Mouse (Mus musculus) ZHBTc4 (cell line): Measurements from ENCODE around the gene Pecam1.
A peak's percentile ranks its signal among the peaks of the same experiment; 100 is the strongest.
"Not testable (repeated sequence)": the region's sequence is repeated elsewhere in the genome, so short reads cannot be mapped to it uniquely, and the experiment has no call there.

Experiments
- DNase-seq: peaks from one replicate; pipeline ENCODE4 v3.0.0-alpha.2; 2011; ENCODE audit warnings: low read depth, low spot score

The Pecam1 gene

DNA sequence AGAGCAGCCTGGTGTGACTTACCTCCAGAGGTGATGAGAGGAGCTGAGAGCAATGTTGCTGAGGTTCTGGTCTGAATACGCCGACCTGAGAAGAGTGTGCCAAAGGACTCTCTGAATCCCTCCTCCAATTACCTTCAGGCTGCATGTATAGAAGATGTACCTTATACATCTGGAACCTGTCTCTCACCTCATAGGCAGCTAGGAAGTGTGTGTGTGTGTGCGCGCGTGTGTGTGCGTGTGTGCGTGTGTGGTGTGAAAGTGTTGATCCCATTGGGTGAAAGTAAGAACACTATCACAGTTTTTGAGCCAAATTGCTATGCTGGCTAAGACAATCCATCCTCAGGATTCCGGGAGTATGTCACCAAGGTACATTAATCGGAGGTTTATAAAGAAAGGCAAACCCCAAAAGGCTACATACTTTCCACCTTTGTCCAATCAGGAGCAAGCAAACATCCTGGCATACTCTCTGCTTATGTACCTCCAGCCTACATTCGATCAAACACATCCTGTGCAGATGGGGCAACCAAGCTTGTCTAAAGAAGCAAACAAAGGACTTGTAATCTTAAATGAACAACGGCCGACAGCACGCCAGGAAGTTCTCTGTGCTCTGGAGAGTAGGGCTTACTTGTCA lies at the start of gene Pecam1:
Gene Pecam1 (minus strand): TSS at position 508 of the 631 bp plus-strand sequence.
- no peak for DNase-seq

DNA sequence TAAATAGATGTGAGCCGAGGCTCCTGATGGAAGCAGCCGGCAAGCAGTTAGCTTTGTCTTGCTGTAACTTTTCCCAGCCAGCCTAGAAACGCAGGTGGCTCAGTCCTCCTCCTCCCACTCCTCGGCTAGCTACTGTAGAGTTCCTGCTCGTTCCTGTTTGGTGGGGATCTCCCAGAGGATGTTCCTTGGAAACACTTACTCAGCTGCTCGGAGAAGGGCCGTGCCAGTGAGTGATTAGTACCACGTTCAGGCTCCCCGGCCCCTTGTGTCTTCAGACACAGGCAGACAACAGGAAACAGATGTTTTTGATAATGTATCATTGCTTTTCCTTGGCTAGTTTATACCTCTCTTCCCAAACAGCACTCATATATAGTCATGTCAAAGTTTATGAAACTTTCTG lies 45.3 kb upstream of the Pecam1 start:
- DNase-seq, result no peak

DNA sequence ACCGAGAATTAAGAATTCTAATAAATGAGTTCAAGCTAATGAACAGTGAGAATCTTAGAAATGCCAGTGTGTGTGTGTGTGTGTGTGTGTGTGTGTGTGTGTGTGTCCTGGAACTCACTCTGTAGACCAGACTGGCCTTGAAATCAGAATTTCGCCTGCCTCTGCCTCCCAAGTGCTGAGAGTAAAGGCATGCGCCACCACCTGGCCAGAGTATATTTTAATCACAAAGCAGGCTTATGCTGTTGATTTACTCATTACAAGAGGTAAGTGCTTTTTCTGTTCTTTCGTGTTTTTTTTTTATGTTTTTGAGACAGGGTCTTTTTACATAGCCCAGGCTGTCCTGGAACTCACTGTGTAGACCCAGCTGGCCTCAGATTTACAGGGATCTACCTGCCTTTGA lies 43.4 kb upstream of the Pecam1 start:
- DNase-seq, result no peak

DNA sequence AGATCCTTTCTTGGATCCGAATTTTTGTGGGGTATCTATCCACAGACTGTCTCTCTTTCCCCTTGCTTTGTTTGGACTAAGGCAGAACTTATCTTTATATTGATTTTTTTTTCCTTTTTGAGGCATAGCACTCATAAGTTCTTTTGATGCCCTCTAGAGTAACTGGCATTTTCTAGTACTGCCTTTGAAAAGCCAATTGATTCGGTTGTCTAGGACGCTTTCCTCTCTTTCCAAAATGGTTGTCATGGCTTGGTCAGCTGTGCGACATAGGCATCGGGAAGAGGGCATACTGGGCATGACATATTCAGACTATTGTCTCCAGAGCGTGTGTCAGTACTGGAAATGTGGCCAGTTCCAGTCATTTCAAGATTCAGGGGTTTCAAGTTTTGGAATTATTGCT lies 39.2 kb upstream of the Pecam1 start:
- DNase-seq, result no peak

DNA sequence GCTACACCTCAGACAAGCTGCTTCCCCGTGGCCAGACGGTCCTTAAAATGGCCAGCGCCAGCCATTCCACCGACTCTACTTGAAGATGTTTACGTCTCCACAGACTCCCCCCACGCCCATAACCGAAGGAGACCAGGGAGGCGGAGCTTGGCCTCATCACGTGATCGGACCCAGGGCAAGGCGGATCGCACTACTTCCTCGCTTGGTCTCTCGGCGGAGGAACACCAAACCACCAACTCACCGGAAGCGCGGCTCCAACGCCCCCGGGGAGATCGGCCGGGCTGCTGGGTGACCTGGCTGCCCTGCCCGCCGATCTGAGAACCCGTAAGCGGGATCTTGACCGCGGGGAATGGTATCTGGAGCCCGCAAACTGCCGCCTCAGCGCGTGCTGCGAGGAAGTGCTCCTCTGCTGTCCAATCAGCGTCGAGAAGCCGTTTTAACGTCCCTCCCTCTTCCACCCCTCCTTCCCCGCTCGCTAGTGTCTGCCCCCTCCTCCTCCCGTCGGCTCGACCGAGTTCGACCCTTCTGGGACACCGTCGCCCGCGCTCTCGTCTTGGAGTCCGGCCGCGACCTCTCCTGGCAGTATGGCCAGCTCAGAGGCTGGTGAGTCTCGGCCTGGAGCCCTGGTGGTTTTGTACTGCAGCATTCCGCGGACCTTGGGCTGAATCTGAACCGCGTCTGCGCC lies 38.5 kb upstream of the Pecam1 start, which contains the start of the genes Ddx5 and Cep95:
Gene Ddx5 (minus strand): TSS at position 411 of the 685 bp plus-strand sequence.
Gene Cep95 (plus strand): TSS at position 478 of the 685 bp plus-strand sequence.
- peak; percentile 99 for DNase-seq

DNA sequence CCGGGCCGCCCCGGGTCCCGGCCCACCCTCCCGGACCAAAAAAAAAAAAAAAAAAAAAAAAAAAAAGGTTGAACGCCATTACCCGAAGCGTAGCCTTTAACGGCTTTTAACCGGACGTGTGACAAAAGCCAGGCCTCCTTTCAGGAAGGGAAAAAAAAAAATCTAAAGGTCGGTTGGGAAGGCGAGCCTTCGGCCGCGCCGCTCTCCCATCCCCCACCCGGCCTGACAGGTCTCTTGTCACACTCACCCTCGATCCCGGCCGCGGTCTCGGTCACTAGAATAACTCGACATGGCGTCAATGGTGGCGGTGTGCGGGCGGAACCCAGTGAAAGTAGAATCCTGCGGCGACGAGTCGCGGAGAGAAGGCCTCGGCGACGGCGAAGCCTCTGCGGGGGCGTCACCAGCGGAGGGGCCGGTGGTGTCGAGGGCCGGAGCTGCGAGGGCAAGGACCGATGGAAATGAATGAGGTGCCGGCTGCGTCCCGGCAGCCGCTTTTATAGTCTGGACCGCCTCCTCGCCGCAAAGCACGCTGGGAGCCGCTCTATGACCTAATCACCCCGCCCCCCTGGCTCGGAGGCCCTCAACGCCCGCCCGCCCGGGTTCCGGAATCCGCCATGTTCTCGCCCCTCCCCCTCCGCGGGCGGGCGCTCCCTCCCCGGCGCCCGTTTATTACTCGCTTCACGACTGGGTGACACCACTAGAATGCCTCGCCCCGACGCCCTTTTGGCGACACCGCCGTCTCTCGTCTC lies 37.8 kb upstream of the Pecam1 start:
- peak; percentile 97 for DNase-seq

DNA sequence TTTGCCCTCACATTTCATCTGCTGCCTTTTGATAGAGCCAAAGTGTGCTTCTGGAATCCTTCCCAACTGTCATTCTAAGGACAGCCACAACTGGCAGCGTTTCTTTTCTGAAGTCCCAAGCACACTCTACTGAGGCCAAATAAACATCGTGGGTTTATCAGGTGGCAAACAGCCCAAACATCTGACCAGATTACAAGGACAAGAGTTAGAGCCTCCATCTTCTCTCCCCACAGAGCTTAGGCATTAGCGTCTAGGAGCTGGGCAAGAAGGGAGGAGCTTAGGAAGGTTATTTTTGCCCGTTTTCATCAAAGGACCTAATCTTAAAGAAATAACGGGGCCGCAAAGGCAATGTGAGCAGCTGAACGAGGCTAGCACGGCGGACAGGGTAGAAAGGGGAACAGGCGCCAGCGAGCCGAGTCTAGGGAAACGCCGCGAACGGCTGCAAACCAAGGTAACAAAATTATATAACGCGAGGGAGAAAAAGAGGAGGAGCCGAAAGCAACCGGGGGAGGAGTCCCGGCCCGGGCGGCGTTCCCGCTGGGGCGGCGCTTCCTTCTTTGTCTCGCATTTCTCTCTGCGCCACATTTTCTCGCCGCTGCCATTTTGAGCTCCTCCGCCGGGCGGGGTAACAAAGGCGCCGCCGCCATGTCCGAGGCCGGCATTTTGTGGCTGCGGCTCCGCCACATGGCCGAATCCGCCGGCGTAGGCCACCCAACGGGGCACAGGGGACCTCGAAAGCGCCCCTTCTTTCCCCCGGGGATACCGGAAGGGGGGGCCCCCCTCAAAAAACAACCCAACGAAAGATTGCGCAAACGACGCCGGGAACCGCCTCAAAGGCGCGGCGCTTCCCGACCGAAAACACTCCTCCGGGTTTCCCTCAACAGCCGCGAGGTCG lies 37.0 kb upstream of the Pecam1 start:
- peak; percentile 89 for DNase-seq

DNA sequence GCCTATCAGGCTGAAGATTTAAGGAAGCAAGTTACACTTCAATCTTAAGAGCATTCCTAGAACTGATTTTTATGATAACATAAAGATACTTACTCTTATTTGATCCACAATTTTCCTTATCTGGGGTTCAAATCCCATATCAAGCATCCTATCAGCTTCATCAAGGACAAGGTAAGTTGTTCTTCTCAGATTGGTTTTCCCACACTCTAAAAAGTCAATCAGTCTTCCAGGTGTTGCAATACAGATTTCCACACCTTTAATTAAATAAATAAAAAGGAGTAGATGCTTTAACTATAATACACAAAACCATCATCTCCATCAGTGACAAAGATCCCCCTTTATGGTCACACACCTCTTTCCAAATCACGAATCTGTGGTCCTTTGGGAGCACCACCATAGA lies 34.6 kb upstream of the Pecam1 start:
- no peak for DNase-seq

DNA sequence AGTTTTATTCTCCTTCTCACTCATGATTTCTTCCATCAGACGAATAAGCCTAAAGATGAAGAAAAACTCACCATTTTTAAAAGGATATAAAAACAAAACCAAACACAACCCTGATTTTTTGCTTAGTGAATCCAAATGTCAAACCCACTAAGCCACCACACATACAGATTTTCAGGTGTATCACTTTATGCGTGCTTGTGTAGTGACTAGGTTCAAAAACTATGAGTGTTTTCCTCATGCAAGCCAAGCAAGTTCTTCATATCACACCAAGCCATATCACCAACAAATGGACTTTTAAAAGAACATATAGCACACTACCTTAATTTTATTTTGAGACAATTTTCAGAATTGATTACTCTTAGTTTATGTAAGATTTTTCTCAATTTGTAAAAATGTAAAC lies 34.0 kb upstream of the Pecam1 start:
- no peak for DNase-seq

DNA sequence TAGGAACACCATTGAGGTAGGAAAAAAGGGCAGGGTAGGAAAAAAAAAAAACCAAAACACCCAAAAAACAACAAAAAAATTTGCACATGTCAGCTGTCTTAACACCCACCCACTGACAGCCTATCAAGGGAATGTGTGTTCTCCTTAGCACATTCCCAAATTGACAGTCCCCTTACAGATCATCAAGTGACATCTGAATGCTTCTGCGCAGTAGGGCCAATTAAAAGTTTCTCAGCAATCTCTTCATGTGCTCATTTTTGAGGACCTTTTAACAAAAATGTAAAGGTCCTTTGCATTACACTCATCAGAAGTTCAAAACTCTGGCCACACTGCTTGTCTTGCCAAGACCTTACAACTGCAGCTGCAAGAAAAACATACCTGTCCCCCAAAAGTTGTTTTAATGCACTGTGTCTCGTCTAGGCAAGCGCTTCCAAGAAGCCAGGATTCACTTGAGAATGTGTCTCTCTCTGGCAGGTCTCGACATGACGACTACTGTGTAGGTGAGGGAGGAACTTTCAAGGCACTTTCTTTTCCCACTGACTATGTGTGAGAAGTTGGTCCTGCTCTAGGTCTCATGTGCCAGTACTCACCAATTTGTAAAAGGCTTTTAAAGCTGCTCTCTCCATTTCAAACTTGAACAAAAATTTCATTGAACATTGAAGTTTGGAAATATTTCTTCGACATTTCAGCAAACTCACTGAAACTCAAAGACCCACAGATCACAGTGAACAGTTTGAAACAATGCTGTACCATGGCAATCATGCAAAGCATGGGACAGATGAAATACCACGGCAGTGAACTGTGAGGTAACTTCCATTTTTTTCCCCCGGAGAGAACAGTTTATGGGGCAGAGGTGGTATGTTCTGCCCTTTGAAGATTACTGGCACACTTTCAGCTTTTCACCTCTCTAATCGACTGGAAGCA lies 32.7 kb upstream of the Pecam1 start:
- DNase-seq, result no peak

DNA sequence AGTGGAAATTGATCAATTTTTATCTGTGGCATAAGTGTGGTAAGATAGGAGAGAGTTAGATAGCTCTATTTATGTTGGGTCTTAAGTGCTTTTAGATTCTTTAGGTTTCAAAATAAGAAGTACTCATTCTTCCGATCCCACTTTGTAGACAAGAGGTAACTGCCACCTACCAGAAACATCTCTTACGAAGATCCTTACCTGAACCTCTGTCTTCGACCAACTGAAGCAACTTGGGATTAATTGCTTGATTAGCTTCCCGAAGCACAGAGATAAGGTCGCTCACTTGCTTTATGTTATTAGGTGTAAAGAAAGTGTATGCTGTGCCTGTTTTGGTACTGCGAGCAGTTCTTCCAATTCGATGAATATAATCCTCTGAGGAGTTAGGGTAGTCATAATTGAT lies 31.8 kb upstream of the Pecam1 start:
- not testable (repeated sequence) for DNase-seq

DNA sequence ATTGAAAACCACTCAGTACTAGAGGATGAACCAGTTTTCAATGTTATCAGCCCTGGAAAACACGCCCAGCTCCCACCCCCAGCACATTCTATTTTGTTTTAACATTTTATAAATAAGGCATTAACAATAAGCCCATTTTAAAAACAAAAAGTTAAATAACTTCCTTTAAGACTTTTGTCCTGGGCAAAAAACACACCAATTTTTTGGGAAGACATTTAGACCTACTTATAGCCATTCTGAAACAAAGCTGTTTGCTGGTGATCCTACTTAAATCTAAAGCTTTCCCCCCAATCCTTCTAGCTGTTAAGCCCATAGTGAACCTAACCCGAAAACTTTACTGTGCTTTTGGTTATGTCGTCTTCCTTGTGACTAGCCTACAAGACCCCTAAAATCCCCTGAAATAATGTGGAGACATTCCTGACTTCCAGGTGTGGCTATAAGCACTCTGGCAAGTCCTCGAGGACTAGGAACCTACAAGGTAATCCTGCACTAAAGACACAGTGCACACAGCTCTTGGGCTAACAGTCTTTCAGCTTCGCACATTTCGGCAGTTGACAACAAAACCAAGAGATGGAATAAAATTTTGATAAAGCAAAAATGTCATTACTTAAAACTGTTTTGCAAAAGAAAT lies 30.3 kb upstream of the Pecam1 start:
- DNase-seq, result no peak

DNA sequence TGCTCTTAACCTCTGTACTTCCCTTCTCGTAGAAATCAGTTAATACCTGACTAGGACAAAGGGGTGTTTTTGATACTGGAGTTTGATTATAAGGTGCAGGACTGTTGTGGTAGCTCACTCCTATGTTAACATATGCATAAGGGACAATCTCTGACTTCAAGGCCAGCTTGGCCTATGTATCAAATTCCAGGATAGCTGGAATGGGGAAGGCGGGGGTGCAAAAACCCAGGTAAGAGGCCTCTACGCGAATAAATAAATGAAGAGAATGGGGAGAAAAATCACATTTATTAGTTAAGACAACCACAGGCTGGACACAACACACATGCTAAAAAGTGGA lies 29.6 kb upstream of the Pecam1 start:
- DNase-seq, result no peak

DNA sequence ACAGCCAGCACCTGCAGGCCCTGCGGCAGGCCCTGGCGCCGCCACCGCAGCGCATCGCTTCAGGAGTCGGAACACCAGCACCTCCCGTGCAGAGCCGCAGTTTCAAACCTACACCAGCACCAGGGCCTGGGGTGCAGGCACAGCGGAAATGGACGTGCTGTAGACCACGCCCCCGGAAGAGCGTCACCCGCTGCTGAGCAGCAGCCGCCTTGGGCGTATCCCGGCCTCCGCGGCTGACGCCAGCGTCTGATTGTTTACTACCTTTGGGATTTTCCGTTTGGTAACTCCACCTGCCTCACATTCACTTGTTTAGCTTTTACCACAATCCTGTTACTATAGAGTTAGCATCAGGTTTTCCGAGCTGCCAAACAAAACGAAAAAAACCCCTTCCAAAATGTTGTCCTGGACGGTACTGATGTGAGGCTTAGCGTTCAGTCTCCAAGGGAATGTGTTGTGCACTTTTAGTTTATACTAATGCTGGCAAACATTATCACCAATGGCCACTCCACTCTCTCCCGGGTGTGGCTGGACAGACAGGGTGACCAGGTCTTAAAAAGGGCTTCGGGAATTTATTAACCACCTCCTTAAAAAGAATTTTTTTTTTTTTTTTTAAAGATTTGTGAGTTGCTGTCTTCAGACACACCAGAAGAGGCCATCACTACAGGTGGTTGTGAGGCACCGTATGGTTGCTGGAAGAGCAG lies 29.1 kb upstream of the Pecam1 start, which contains the start of gene Polg2:
Gene Polg2 (minus strand): TSS at position 150 of the 701 bp plus-strand sequence.
- peak; percentile 98 for DNase-seq

DNA sequence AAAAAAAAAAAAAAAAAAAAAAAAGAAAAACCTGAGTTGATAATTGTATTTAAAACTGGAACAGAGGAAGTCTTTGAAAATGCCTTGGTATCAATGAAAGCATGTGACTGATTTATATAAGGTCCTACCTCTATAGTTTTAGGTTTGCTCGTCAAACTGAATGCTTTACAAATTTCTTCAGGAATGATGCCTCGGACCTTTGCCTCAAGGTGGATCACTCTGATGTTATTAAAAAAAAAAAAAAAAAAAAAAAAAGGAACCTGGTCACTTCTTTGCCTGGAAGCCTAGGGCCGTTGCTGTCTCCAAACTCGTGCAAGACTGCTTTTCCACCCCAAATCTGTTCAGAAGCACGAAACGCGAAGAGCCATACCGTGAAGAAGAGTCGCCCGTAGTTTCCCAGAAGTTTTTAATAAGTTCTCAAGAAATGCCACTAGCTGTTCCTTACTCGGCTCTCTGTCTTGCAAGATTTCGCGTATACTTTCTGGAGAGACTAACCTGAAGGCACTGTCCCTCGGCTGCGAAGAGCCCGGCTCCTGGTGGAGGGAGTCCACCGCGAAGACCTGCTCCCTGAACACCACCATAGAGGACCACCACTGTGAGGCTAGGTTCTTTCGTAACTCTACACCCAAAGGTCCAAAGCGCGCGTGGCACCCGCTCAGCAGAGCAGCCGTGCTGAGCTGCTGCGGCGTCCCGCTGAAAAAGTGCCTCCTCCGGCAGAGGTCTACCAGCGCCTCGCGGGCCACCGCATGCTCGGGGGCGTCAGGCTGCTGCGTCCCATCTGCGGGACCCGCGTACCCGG lies 28.4 kb upstream of the Pecam1 start:
- no peak for DNase-seq

DNA sequence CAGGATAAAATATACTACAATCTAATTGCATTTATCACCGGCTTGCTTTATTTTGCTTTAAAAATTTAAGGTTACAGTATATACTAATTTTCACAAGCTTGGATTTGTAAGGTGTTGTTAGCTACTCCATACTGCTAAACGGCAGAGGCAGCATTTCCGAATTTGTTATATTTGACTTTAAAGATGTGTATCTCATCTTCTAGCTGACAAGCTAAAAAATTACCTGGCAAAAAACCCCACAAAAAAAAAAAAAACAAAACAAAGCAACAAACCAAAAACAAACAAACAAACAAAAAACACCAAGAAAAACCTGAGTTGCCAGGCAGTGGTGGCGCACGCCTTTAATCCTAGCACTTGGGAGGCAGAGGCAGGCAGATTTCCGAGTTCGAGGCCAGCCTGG lies 27.7 kb upstream of the Pecam1 start:
- no peak for DNase-seq

DNA sequence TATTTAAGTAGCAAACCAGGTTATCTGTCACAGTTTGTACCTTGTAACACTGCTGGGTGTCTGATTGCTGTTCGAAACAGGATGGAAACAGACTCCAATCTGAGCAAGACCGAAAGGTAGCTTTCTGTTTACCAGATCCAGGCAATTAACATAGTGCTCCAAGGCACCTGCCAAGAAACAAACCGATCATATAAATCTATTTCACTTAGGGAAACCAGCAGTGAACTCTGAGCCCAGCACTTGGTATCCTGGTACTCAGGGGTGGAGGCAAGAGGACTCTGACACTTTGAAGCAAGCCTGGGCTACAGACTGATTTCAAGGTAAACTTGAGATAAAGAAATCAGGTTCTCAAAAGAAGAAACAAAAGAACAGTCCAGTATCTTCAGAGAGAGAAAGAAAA lies 27.0 kb upstream of the Pecam1 start:
- no peak for DNase-seq

DNA sequence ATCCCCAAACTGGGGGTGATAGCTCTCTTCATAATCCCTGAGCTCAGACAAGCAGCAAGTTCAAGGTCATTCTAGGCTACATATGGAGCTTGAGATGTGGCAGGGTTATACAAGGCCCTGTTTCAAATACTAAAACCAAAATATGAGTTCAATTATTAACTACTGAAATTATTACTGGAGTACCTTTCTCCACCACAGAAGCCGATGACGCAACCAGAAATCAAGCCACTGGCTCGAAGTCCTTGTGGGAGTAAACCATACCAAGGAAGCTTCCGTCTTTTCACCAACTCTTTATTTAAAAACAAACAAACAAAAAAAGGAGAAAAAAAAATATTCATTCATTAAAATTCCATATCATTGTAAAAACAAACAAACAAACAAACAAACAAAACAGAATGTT lies 26.5 kb upstream of the Pecam1 start:
- DNase-seq, result no peak

DNA sequence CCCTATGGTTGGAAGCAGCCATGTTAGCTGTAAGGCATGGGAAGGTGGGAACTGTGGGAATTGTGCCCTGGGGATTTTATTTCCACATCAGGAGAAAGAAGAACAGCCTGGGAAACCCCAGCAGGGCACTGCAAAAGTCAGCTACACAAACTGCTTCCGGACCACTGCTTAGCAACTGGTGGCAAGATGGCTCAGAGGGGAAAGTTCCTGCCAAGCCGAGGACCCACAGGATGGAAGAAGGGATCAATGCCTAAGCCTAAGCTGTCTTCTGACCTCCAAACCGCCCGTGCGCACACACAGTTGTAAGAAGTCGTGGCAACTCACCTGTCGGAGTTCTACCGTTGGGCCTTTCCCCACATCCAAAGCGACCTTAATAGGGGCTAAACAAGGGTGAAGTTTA lies 22.6 kb upstream of the Pecam1 start:
- DNase-seq, result no peak
